8 mouse cellular contexts compared by ENCODE assay signal in genomic region chr10:111422057-111422456, GRCm38 (mm10). TPM values are rescaled to one million over a fixed set of nuclear protein-coding genes. Genes with fewer than 3 reads are reported as not detected.
A peak's percentile ranks its signal among the peaks of the same experiment; 100 is the strongest.
DNase-seq lines count a peak whose midpoint lies in the region; ATAC-seq and TF ChIP-seq lines count a peak whose summit lies in the region.

No protein-coding gene starts in this region.

- H3K9me3 ChIP-seq in ES-E14 (ENCODE audit: control insufficient read depth, insufficient read depth, low read depth, low read length) = no peaks in the 10 kb centered on the region
- H3K9me3 ChIP-seq in hindbrain, embryonic 15.5 days = no peaks in the 10 kb centered on the region
- H3K9me3 ChIP-seq in midbrain, embryonic 13.5 days = no peaks in the 10 kb centered on the region

- no peak overlapping the region for H3K4me3 ChIP-seq in ES-E14 (ENCODE audit: insufficient read depth in 1 of 2, low read depth in 1 of 2, low read length in 2 of 2, poor library complexity in 1 of 2, severe bottlenecking in 1 of 2)
- H3K4me3 ChIP-seq in hindbrain, embryonic 15.5 days = no peak overlapping the region
- H3K4me3 ChIP-seq in midbrain, embryonic 13.5 days (replicated peaks) = no peak overlapping the region

- peak overlapping the region; percentile 27; the same call in 1 of the 2 replicates for H3K4me2 ChIP-seq in hindbrain, embryonic 15.5 days
- H3K4me2 ChIP-seq in midbrain, embryonic 13.5 days (replicated peaks) = peak overlapping the region; percentile 28

- H3K27me3 ChIP-seq in hindbrain, embryonic 15.5 days = no peaks in the 10 kb centered on the region
- 0 out of 2 replicates have a peak, but pooled peaks cover 5% of the 10 kb centered on the region for H3K27me3 ChIP-seq in midbrain, embryonic 13.5 days

- in situ Hi-C loops in ES-E14 (cut with MboI; ENCODE audit: low sequenced_read_pairs in 2 of 2, unreplicated experiment in 2 of 2) = no loop called here

- H3K4me1 ChIP-seq in ES-E14 (ENCODE audit: control insufficient read depth in 2 of 2, insufficient read depth in 2 of 2, low read length in 2 of 2, poor library complexity in 1 of 2) = peaks cover 9 to 19% of the 10 kb centered on the region in 2 experiments; a peak in 3 of 4 replicates
- peaks cover 24% of the 10 kb centered on the region for H3K4me1 ChIP-seq in hindbrain, embryonic 15.5 days (replicated peaks)
- peaks cover 31% of the 10 kb centered on the region for H3K4me1 ChIP-seq in midbrain, embryonic 13.5 days (replicated peaks)

- H3K36me3 ChIP-seq in ES-E14 (ENCODE audit: control insufficient read depth, insufficient read depth, low read length, poor library complexity, severe bottlenecking) = no peaks in the 10 kb centered on the region
- H3K36me3 ChIP-seq in hindbrain, embryonic 15.5 days = no peaks in the 10 kb centered on the region
- no peaks in the 10 kb centered on the region for H3K36me3 ChIP-seq in midbrain, embryonic 13.5 days

- ATAC-seq in hindbrain, embryonic 15.5 days (ENCODE audit: low FRiP score, low read depth) = no peak
- ATAC-seq in midbrain, embryonic 13.5 days = peak; percentile 40

- WGBS in hindbrain, embryonic 15.5 days = 6% methylated on average over 6 of the region's 6 CpGs
- 4% methylated on average over 6 of the region's 6 CpGs for WGBS in midbrain, embryonic 13.5 days

- H3K27ac ChIP-seq in ES-E14 (ENCODE audit: insufficient read depth, low read depth, low read length, poor library complexity, severe bottlenecking) = peak overlapping the region; percentile 14; the same call in 1 of the 2 replicates
- no peak overlapping the region for H3K27ac ChIP-seq in hindbrain, embryonic 15.5 days (replicated peaks)
- H3K27ac ChIP-seq in midbrain, embryonic 13.5 days = no peak overlapping the region

- DNase-seq in CD4-positive helper T cell, adult 2 months (ENCODE audit: low read depth, low spot score) = peak; percentile 16
- no peak for DNase-seq in ES-E14 (ENCODE audit: low read depth, low spot score)
- no peak for DNase-seq in frontal cortex, postnatal 14 days (ENCODE audit: low spot score in 2 of 2)
- no peak for DNase-seq in gastrocnemius, adult 8-10 months (ENCODE audit: low spot score in 2 of 2)
- no peak for DNase-seq in gastrocnemius, postnatal 25 days
- DNase-seq in Muller cell, postnatal 12 days (ENCODE audit: inconsistent ontology term) = no peak

- H3K9ac ChIP-seq in ES-E14 (ENCODE audit: insufficient read depth, low read depth, low read length, poor library complexity, severe bottlenecking) = peak overlapping the region; percentile 36; the same call in 1 of the 2 replicates
- H3K9ac ChIP-seq in hindbrain, embryonic 15.5 days = no peak overlapping the region
- no peak overlapping the region for H3K9ac ChIP-seq in midbrain, embryonic 13.5 days (replicated peaks)

TF ChIP-seq in ES-E14, 5 proteins besides CTCF, POLR2A, EP300 and RAD21:
- TF ChIP-seq MAFK (IDR thresholded peaks at IDR 0.05; ENCODE audit: insufficient read depth, low read depth, low read length) (no peak), ZC3H11A (IDR thresholded peaks at IDR 0.05; ENCODE audit: borderline replicate concordance, low read depth, low read length) (no peak), CHD2 (IDR thresholded peaks at IDR 0.05; ENCODE audit: low read depth, low read length) (no peak), HCFC1 (IDR thresholded peaks at IDR 0.05; ENCODE audit: borderline replicate concordance, insufficient read depth, low read length) (no peak), ZNF384 (IDR thresholded peaks at IDR 0.05; ENCODE audit: low read depth, low read length) (no peak)

RNA-seq across cellular contexts. Expression of gene Nap1l1, which starts 51.0 kb away (rescaled TPM):
- total RNA-seq in ES-E14 (2012; rRNA removed) = 187 and 258 TPM in 2 replicates
- 164 and 175 TPM in 2 replicates for polyA plus RNA-seq in hindbrain, embryonic 15.5 days (2015; fragmentation: Nextera tagmentation; extraction: Ambion mirVana)
- 239 and 255 TPM in 2 replicates for polyA plus RNA-seq in midbrain, embryonic 13.5 days (2015; fragmentation: Nextera tagmentation; extraction: Ambion mirVana)
- total RNA-seq in gastrocnemius, adult 8-10 months (2022) = 10 to 100 TPM; 53.4 to 66.1 (median 59.2) TPM
- total RNA-seq in gastrocnemius, postnatal 25 days (2021) = 10 to 100 TPM; 44.2 to 52.7 TPM
